Mouse (Mus musculus): ENCODE measurements around the gene Wrap53. TPM values are rescaled to one million over a fixed set of nuclear protein-coding genes. Genes with fewer than 3 reads are reported as not detected.

Wrap53 gene
- polyA plus RNA-seq, 1 experiment from 2014 or later, result 28.6 TPM

DNA sequence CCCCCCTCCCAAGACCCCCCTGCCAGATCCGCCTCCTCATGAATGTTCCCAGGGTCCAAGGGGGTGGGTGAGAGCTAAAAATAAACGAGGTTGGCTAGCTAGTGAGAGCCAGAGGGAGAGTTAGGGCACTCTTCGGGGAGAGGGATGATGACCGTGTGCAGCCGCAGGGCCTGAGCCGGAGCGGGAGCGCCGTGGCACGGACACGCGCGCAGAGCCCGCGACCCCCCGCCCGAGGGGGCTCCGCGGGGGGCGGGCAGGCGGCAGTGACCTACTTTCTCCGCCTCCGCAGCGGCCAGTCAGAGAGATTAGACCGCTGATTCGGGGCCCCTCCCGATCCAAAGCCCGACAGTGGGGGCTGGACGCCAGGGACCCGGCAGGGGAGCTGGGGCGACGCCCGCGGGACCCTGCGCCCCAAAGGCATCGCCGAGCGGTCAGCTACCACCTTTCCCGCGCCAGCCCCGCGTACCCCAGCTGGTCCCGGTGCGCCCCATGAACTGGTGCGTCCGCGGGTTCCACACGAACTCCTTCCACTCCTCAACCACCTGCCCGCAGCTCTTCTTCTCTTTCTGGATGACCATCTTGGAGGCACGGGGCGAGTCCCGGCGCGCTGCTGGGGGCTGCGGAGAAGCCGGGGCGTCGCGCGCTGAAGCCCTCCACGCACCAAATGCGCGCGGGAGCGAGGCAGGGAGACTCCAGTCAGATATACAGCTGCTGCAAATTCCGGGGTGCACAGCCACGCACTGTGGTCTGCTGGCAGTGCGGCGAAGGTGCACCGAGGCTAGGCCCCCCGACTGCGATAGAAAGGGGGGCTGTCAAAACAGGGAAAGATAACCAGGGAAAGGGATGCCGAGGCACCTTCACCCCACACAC lies 25.0 kb upstream of the Wrap53 start:
- ATAC-seq, result peak; percentile 64
- Histone ChIP-seq H3K4me3 (replicated peaks; ENCODE audit: low read length) (peak overlapping the region; percentile 80), H3K27ac (ENCODE audit: low read length) (peak overlapping the region; percentile 65), H3K4me2 (ENCODE audit: low read length) (peak overlapping the region; percentile 99), H3K4me1 (replicated peaks; ENCODE audit: control insufficient read depth, insufficient read depth, low read length) (peaks cover 23% of the 10 kb centered on the region), H3K36me3 (ENCODE audit: control insufficient read depth, insufficient read depth) (peaks cover 3% of the 10 kb centered on the region; the same call in 1 of the 2 replicates), H3K9me3 (ENCODE audit: control insufficient read depth, low read length) (no peaks in the 10 kb centered on the region), H3K9ac (replicated peaks; ENCODE audit: low read depth, low read length) (peak overlapping the region; percentile 84), H3K27me3 (replicated peaks; ENCODE audit: control insufficient read depth, insufficient read depth, low read length) (no peaks in the 10 kb centered on the region)
- WGBS, result under 1% methylated on average over 57 of the region's 73 CpGs

DNA sequence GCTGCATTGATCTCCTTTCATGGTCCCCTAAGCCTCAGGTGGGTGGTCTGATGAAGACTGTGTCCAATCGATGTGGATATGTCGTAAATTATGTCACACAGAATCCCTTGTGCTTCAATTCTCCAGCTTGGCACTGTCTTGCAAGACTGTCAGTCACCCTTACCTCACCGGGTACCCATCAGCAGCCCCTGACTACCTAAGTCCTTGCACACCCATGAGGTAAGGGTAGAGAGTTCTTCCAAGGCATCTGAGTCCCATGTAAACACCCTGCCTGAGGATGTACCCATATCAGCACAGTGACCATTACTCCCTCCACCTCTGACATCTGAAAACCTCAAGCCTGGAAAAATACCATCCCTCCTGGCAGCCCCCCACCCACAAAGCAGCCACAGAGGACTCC lies 24.3 kb upstream of the Wrap53 start:
- H3K27ac ChIP-seq (ENCODE audit: low read length), result no peak overlapping the region; the same call in 1 of the 2 replicates
- peaks cover 3% of the 10 kb centered on the region; the same call in 1 of the 2 replicates for H3K36me3 ChIP-seq (ENCODE audit: control insufficient read depth, insufficient read depth)
- 49% methylated on average over 3 of the region's 3 CpGs for WGBS
- H3K4me3 ChIP-seq (replicated peaks; ENCODE audit: low read length), result peak overlapping the region; percentile 80
- H3K9me3 ChIP-seq (ENCODE audit: control insufficient read depth, low read length), result no peaks in the 10 kb centered on the region
- ATAC-seq, result no peak
- no peaks in the 10 kb centered on the region for H3K27me3 ChIP-seq (replicated peaks; ENCODE audit: control insufficient read depth, insufficient read depth, low read length)
- H3K4me1 ChIP-seq (replicated peaks; ENCODE audit: control insufficient read depth, insufficient read depth, low read length), result peaks cover 26% of the 10 kb centered on the region
- H3K4me2 ChIP-seq (ENCODE audit: low read length), result peak overlapping the region; percentile 99
- peak overlapping the region; percentile 84 for H3K9ac ChIP-seq (replicated peaks; ENCODE audit: low read depth, low read length)

DNA sequence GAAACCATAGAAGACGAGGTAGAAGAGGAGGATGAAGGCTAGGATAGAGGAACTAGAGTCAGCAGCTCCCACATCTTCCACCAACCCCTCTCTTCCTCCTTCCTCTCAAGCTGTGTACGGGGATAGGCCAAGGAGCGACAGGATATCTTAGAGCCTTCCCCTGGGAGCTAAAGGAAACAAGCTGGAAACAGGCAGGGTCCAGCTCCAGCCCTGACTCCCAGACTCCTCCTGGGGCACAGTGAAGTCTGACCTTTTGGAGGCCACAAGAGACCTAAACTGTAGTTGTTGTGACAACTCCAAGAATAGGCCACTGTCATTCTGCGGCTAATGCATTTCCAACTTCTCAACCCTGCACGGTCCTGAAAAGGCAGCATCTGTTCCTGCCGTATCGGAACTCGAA lies 23.5 kb upstream of the Wrap53 start:
- Histone ChIP-seq H3K4me2 (ENCODE audit: low read length) (no peak overlapping the region), H3K4me3 (replicated peaks; ENCODE audit: low read length) (no peak overlapping the region), H3K9me3 (ENCODE audit: control insufficient read depth, low read length) (no peaks in the 10 kb centered on the region), H3K9ac (replicated peaks; ENCODE audit: low read depth, low read length) (no peak overlapping the region), H3K27me3 (replicated peaks; ENCODE audit: control insufficient read depth, insufficient read depth, low read length) (no peaks in the 10 kb centered on the region), H3K4me1 (replicated peaks; ENCODE audit: control insufficient read depth, insufficient read depth, low read length) (peaks cover 27% of the 10 kb centered on the region), H3K36me3 (ENCODE audit: control insufficient read depth, insufficient read depth) (peaks cover 3% of the 10 kb centered on the region; the same call in 1 of the 2 replicates), H3K27ac (ENCODE audit: low read length) (no peak overlapping the region)
- ATAC-seq, result no peak
- 85% methylated on average over 8 of the region's 8 CpGs for WGBS

DNA sequence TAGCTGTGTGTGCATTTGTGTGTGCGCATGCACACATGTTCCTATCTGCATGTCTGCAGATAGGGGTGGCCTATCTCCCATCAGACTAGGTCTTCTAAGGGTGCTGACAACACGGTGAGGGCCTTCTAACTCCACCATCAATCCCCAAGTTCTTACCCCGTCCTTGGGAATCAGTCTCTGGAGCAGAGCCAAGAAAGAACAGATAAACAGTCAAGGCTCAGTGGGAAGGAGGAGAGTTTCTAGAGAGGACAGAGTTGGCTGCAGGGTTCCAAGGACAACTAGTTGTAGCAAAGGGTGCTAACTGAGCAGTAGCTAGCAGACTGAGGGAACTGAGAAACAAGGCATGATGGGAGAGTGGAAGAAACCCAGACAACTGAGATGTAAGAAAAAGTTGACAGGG lies 21.7 kb upstream of the Wrap53 start:
- ATAC-seq, result no peak
- no peaks in the 10 kb centered on the region for H3K27me3 ChIP-seq (replicated peaks; ENCODE audit: control insufficient read depth, insufficient read depth, low read length)
- H3K4me3 ChIP-seq (replicated peaks; ENCODE audit: low read length), result no peak overlapping the region
- H3K4me1 ChIP-seq (replicated peaks; ENCODE audit: control insufficient read depth, insufficient read depth, low read length), result peaks cover 27% of the 10 kb centered on the region
- H3K36me3 ChIP-seq (ENCODE audit: control insufficient read depth, insufficient read depth), result peaks cover 3% of the 10 kb centered on the region; the same call in 1 of the 2 replicates
- no peak overlapping the region for H3K9ac ChIP-seq (replicated peaks; ENCODE audit: low read depth, low read length)
- 84% methylated on average over 3 of the region's 3 CpGs for WGBS
- H3K4me2 ChIP-seq (ENCODE audit: low read length), result no peak overlapping the region
- no peak overlapping the region for H3K27ac ChIP-seq (ENCODE audit: low read length)
- H3K9me3 ChIP-seq (ENCODE audit: control insufficient read depth, low read length), result no peaks in the 10 kb centered on the region

DNA sequence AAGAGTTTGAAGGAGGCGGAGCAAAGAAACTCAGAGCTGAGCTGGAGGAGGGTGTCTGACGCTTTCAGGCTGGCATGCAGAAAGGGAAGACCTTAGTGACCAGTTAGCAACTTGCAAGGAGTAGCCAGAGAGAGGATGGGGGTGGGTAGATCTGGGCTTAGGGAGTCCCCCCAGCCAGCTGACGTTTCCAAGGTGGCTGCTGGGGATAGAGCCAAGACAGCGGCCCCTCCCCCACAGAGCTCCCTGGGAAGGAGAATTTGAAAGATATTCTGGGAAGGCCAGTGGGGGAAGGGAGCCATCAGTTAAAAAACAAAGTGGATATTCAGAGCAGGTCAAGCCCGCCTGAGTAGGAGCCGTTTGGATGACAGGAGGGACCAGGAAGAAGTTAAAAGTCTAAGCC lies 20.0 kb upstream of the Wrap53 start:
- Histone ChIP-seq H3K4me2 (ENCODE audit: low read length) (no peak overlapping the region), H3K9me3 (ENCODE audit: control insufficient read depth, low read length) (no peaks in the 10 kb centered on the region), H3K36me3 (ENCODE audit: control insufficient read depth, insufficient read depth) (peaks cover 3% of the 10 kb centered on the region; the same call in 1 of the 2 replicates), H3K4me3 (replicated peaks; ENCODE audit: low read length) (no peak overlapping the region), H3K27me3 (replicated peaks; ENCODE audit: control insufficient read depth, insufficient read depth, low read length) (no peaks in the 10 kb centered on the region), H3K4me1 (replicated peaks; ENCODE audit: control insufficient read depth, insufficient read depth, low read length) (peaks cover 23% of the 10 kb centered on the region), H3K27ac (ENCODE audit: low read length) (no peak overlapping the region; the same call in 1 of the 2 replicates), H3K9ac (replicated peaks; ENCODE audit: low read depth, low read length) (no peak overlapping the region)
- ATAC-seq, result 0 out of 2 replicates have a peak, but pooled peaks have one; percentile 38
- 8% methylated on average over 6 of the region's 6 CpGs for WGBS

DNA sequence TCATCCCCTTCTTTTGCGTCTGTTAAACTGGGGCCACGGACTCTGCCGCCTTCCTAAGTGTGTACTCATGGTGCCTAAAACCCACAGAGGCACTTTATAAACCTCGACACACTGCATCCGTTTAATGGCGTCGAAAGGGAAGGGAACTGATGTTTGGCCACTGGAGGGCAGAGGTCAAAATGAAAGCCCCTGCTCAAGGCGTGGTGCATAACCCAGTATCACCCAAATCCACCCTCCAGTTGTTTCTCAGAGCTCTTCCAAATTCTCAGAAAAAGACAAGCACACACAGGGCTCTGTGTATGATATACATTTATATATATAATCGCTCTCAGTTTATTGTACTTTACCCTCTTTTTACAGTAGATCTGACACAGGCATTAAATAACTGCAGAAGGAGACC lies 19.4 kb upstream of the Wrap53 start:
- H3K27ac ChIP-seq (ENCODE audit: low read length), result no peak overlapping the region
- no peak overlapping the region for H3K4me3 ChIP-seq (replicated peaks; ENCODE audit: low read length)
- H3K27me3 ChIP-seq (replicated peaks; ENCODE audit: control insufficient read depth, insufficient read depth, low read length), result no peaks in the 10 kb centered on the region
- ATAC-seq, result no peak
- no peak overlapping the region for H3K4me2 ChIP-seq (ENCODE audit: low read length)
- no peaks in the 10 kb centered on the region for H3K9me3 ChIP-seq (ENCODE audit: control insufficient read depth, low read length)
- H3K36me3 ChIP-seq (ENCODE audit: control insufficient read depth, insufficient read depth), result peaks cover 3% of the 10 kb centered on the region; the same call in 1 of the 2 replicates
- WGBS, result 11% methylated on average over 9 of the region's 9 CpGs
- no peak overlapping the region for H3K9ac ChIP-seq (replicated peaks; ENCODE audit: low read depth, low read length)
- H3K4me1 ChIP-seq (replicated peaks; ENCODE audit: control insufficient read depth, insufficient read depth, low read length), result peaks cover 17% of the 10 kb centered on the region

DNA sequence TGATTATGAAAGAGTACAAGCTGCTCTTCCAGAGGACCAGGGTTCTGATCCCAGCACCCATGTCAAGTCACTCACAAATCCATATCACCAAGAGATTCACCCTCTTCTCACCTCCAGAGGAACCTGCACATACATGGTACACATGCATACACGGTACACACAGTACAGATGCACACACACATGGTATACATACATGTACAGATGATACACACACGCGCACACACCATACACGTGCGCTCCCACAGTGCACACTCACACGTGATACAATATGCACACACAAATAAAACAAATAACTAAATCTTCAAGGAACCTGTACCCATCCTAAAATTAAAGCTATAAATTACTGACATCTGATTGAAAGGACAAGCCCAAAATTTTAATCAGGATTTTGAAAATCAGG lies 14.8 kb upstream of the Wrap53 start:
- Histone ChIP-seq H3K9ac (replicated peaks; ENCODE audit: low read depth, low read length) (no peak overlapping the region), H3K27ac (ENCODE audit: low read length) (no peak overlapping the region), H3K36me3 (ENCODE audit: control insufficient read depth, insufficient read depth) (peaks cover 5% of the 10 kb centered on the region; the same call in 1 of the 2 replicates), H3K27me3 (replicated peaks; ENCODE audit: control insufficient read depth, insufficient read depth, low read length) (no peaks in the 10 kb centered on the region), H3K4me1 (replicated peaks; ENCODE audit: control insufficient read depth, insufficient read depth, low read length) (peaks cover 8% of the 10 kb centered on the region), H3K9me3 (ENCODE audit: control insufficient read depth, low read length) (no peaks in the 10 kb centered on the region), H3K4me3 (replicated peaks; ENCODE audit: low read length) (no peak overlapping the region), H3K4me2 (ENCODE audit: low read length) (no peak overlapping the region)
- no peak for ATAC-seq
- WGBS, result 96% methylated on average over 6 of the region's 6 CpGs

DNA sequence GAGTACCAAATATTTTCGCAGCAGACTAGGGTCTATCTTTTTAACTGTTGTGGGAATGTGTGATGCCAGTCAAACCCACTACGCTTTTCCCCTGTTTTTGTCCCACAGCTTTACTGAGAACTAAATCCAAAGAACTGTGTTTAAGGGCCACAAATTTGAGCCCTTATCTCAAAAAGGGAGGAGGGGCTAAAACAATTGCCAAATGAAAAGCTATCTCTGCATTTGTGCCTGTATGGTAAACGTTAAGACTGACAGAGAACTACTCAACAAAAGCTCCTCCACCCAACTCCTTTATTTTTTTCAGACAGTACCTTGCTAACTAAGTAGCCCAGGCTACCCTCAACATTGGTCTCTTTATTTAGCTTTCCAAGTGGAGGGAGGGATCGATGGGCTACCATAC lies 12.7 kb upstream of the Wrap53 start:
- Histone ChIP-seq H3K36me3 (ENCODE audit: control insufficient read depth, insufficient read depth) (peaks cover 18% of the 10 kb centered on the region), H3K27me3 (replicated peaks; ENCODE audit: control insufficient read depth, insufficient read depth, low read length) (no peaks in the 10 kb centered on the region), H3K4me3 (replicated peaks; ENCODE audit: low read length) (no peak overlapping the region), H3K9ac (replicated peaks; ENCODE audit: low read depth, low read length) (no peak overlapping the region), H3K9me3 (ENCODE audit: control insufficient read depth, low read length) (no peaks in the 10 kb centered on the region), H3K4me1 (replicated peaks; ENCODE audit: control insufficient read depth, insufficient read depth, low read length) (peaks cover 6% of the 10 kb centered on the region), H3K27ac (ENCODE audit: low read length) (peak overlapping the region; percentile 29), H3K4me2 (ENCODE audit: low read length) (no peak overlapping the region)
- 85% methylated on average over 4 of the region's 4 CpGs for WGBS
- no peak for ATAC-seq

DNA sequence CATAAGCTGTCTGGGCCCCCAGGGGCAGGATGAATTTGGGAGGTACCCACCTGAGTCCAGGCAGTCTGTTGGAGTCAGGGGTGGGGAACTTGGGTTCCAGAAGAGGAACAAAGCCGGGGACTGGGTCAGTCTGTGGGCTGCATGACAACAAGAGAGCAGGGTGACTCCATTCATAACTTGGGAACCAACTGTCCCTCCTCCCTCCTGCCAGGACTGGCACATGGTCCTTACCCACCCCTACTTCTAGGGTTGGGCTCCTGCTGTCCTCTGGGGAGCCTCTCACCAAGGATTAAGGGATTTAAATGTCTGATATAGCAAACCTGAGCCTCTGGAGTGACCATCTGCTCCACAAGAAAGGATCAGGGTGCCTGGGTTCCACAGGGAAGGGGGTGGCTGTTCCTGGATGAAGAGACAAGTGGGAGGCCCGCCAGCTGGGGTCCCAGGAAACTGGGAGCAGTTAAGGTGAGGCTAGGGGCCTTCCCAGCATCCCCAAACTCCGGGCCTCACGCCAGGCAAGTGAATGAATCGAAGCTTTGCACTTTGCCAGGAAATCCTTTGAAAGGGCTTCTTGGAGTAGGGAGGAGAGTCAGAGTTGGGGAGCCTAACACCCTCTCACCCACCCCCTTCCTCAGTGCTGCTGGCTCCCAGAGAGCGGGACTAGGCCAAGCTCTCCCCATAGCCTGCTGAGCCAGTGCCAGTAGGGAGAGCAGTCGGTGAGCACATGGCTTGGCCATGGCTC lies 12.0 kb upstream of the Wrap53 start:
- peak; percentile 93 for ATAC-seq
- WGBS, result 46% methylated on average over 7 of the region's 7 CpGs
- H3K27ac ChIP-seq (ENCODE audit: low read length), result peak overlapping the region; percentile 58
- no peak overlapping the region for H3K9ac ChIP-seq (replicated peaks; ENCODE audit: low read depth, low read length)
- no peaks in the 10 kb centered on the region for H3K9me3 ChIP-seq (ENCODE audit: control insufficient read depth, low read length)
- H3K4me3 ChIP-seq (replicated peaks; ENCODE audit: low read length), result no peak overlapping the region
- no peaks in the 10 kb centered on the region for H3K27me3 ChIP-seq (replicated peaks; ENCODE audit: control insufficient read depth, insufficient read depth, low read length)
- peaks cover 18% of the 10 kb centered on the region for H3K36me3 ChIP-seq (ENCODE audit: control insufficient read depth, insufficient read depth)
- no peak overlapping the region for H3K4me2 ChIP-seq (ENCODE audit: low read length)
- H3K4me1 ChIP-seq (replicated peaks; ENCODE audit: control insufficient read depth, insufficient read depth, low read length), result peaks cover 6% of the 10 kb centered on the region

Measured in forebrain, embryonic 16.5 days (tissue).